Mouse (Mus musculus): ENCODE measurements around the gene Tnxb. TPM values are rescaled to one million over a fixed set of nuclear protein-coding genes. Genes with fewer than 3 reads are reported as not detected.
A peak's percentile ranks its signal among the peaks of the same experiment; 100 is the strongest.

Gene Tnxb
- polyA plus RNA-seq, 1 experiment from 2014 or later = 1.1 TPM

GRCm38 (mm10) chr17:34652985-34653384 is 17.4 kb upstream of the Tnxb start:
- Histone ChIP-seq H3K4me2 (replicated peaks; ENCODE audit: low read depth, low read length) (no peak overlapping the region), H3K4me3 (ENCODE audit: low read depth, low read length) (no peak overlapping the region), H3K27me3 (ENCODE audit: control insufficient read depth, insufficient read depth, low read length) (no peaks in the 10 kb centered on the region), H3K4me1 (ENCODE audit: control insufficient read depth, insufficient read depth, low read length) (peaks cover 23% of the 10 kb centered on the region), H3K36me3 (ENCODE audit: control insufficient read depth, insufficient read depth, low read length) (peaks cover 45% of the 10 kb centered on the region), H3K27ac (ENCODE audit: low read length) (no peak overlapping the region), H3K9me3 (ENCODE audit: control insufficient read depth, low read depth, low read length) (no peaks in the 10 kb centered on the region), H3K9ac (replicated peaks; ENCODE audit: low read depth, low read length) (no peak overlapping the region)
- no peak for ATAC-seq (ENCODE audit: insufficient number of reproducible peaks, insufficient read depth, low FRiP score, low read depth)
- WGBS = 89% methylated on average over 8 of the region's 8 CpGs

GRCm38 (mm10) chr17:34653746-34654285 is 16.5 kb upstream of the Tnxb start:
- H3K9ac ChIP-seq (replicated peaks; ENCODE audit: low read depth, low read length) = no peak overlapping the region
- H3K36me3 ChIP-seq (ENCODE audit: control insufficient read depth, insufficient read depth, low read length) = peaks cover 45% of the 10 kb centered on the region
- no peak for ATAC-seq (ENCODE audit: insufficient number of reproducible peaks, insufficient read depth, low FRiP score, low read depth)
- no peaks in the 10 kb centered on the region for H3K9me3 ChIP-seq (ENCODE audit: control insufficient read depth, low read depth, low read length)
- WGBS = 64% methylated on average over 9 of the region's 9 CpGs
- no peaks in the 10 kb centered on the region for H3K27me3 ChIP-seq (ENCODE audit: control insufficient read depth, insufficient read depth, low read length)
- peaks cover 20% of the 10 kb centered on the region for H3K4me1 ChIP-seq (ENCODE audit: control insufficient read depth, insufficient read depth, low read length)
- H3K4me2 ChIP-seq (replicated peaks; ENCODE audit: low read depth, low read length) = no peak overlapping the region
- no peak overlapping the region for H3K4me3 ChIP-seq (ENCODE audit: low read depth, low read length)
- H3K27ac ChIP-seq (ENCODE audit: low read length) = no peak overlapping the region

- 94% methylated on average over 13 of the region's 13 CpGs for WGBS
- ATAC-seq (ENCODE audit: insufficient number of reproducible peaks, insufficient read depth, low FRiP score, low read depth) = no peak
These were observed 15.9 kb upstream of the Tnxb start for GRCm38 (mm10) chr17:34654392-34654791.

GRCm38 (mm10) chr17:34655160-34655559 is 15.2 kb upstream of the Tnxb start:
- Histone ChIP-seq H3K27ac (ENCODE audit: low read length) (peak overlapping the region; percentile 58; the same call in 1 of the 2 replicates), H3K9ac (replicated peaks; ENCODE audit: low read depth, low read length) (no peak overlapping the region), H3K36me3 (ENCODE audit: control insufficient read depth, insufficient read depth, low read length) (peaks cover 38% of the 10 kb centered on the region), H3K4me2 (replicated peaks; ENCODE audit: low read depth, low read length) (0 out of 2 replicates have a peak overlapping the region, but pooled peaks have one; percentile 3), H3K9me3 (ENCODE audit: control insufficient read depth, low read depth, low read length) (no peaks in the 10 kb centered on the region), H3K4me3 (ENCODE audit: low read depth, low read length) (no peak overlapping the region), H3K27me3 (ENCODE audit: control insufficient read depth, insufficient read depth, low read length) (no peaks in the 10 kb centered on the region), H3K4me1 (ENCODE audit: control insufficient read depth, insufficient read depth, low read length) (peaks cover 20% of the 10 kb centered on the region)
- ATAC-seq (ENCODE audit: insufficient number of reproducible peaks, insufficient read depth, low FRiP score, low read depth) = peak; percentile 3; the same call in 1 of the 2 replicates
- WGBS = 59% methylated on average over 7 of the region's 7 CpGs

More at GRCm38 (mm10) chr17:34654392-34654791, 15.9 kb upstream of the Tnxb start:
- Histone ChIP-seq H3K9ac (replicated peaks; ENCODE audit: low read depth, low read length) (no peak overlapping the region), H3K9me3 (ENCODE audit: control insufficient read depth, low read depth, low read length) (no peaks in the 10 kb centered on the region), H3K36me3 (ENCODE audit: control insufficient read depth, insufficient read depth, low read length) (peaks cover 44% of the 10 kb centered on the region), H3K27ac (ENCODE audit: low read length) (no peak overlapping the region), H3K27me3 (ENCODE audit: control insufficient read depth, insufficient read depth, low read length) (no peaks in the 10 kb centered on the region), H3K4me1 (ENCODE audit: control insufficient read depth, insufficient read depth, low read length) (peaks cover 20% of the 10 kb centered on the region), H3K4me2 (replicated peaks; ENCODE audit: low read depth, low read length) (no peak overlapping the region), H3K4me3 (ENCODE audit: low read depth, low read length) (no peak overlapping the region)

GRCm38 (mm10) chr17:34655581-34655991 is 14.7 kb upstream of the Tnxb start:
- Histone ChIP-seq H3K9me3 (ENCODE audit: control insufficient read depth, low read depth, low read length) (no peaks in the 10 kb centered on the region), H3K9ac (replicated peaks; ENCODE audit: low read depth, low read length) (no peak overlapping the region), H3K27ac (ENCODE audit: low read length) (peak overlapping the region; percentile 58), H3K36me3 (ENCODE audit: control insufficient read depth, insufficient read depth, low read length) (peaks cover 34% of the 10 kb centered on the region), H3K4me3 (ENCODE audit: low read depth, low read length) (no peak overlapping the region), H3K4me1 (ENCODE audit: control insufficient read depth, insufficient read depth, low read length) (peaks cover 24% of the 10 kb centered on the region), H3K4me2 (replicated peaks; ENCODE audit: low read depth, low read length) (0 out of 2 replicates have a peak overlapping the region, but pooled peaks have one; percentile 3), H3K27me3 (ENCODE audit: control insufficient read depth, insufficient read depth, low read length) (0 out of 2 replicates have a peak, but pooled peaks cover 2% of the 10 kb centered on the region)
- ATAC-seq (ENCODE audit: insufficient number of reproducible peaks, insufficient read depth, low FRiP score, low read depth) = peak; percentile 63; the same call in 1 of the 2 replicates
- WGBS = 33% methylated on average over 4 of the region's 4 CpGs

GRCm38 (mm10) chr17:34656666-34657065 is 13.7 kb upstream of the Tnxb start:
- Histone ChIP-seq H3K4me2 (replicated peaks; ENCODE audit: low read depth, low read length) (no peak overlapping the region), H3K9me3 (ENCODE audit: control insufficient read depth, low read depth, low read length) (no peaks in the 10 kb centered on the region), H3K4me1 (ENCODE audit: control insufficient read depth, insufficient read depth, low read length) (peaks cover 34% of the 10 kb centered on the region), H3K9ac (replicated peaks; ENCODE audit: low read depth, low read length) (no peak overlapping the region), H3K27me3 (ENCODE audit: control insufficient read depth, insufficient read depth, low read length) (0 out of 2 replicates have a peak, but pooled peaks cover 2% of the 10 kb centered on the region), H3K4me3 (ENCODE audit: low read depth, low read length) (no peak overlapping the region), H3K36me3 (ENCODE audit: control insufficient read depth, insufficient read depth, low read length) (peaks cover 23% of the 10 kb centered on the region), H3K27ac (ENCODE audit: low read length) (peak overlapping the region; percentile 58; the same call in 1 of the 2 replicates)
- no peak for ATAC-seq (ENCODE audit: insufficient number of reproducible peaks, insufficient read depth, low FRiP score, low read depth)
- WGBS = 46% methylated on average over 8 of the region's 8 CpGs

- H3K4me2 ChIP-seq (replicated peaks; ENCODE audit: low read depth, low read length) = no peak overlapping the region
- H3K9ac ChIP-seq (replicated peaks; ENCODE audit: low read depth, low read length) = no peak overlapping the region
- H3K4me1 ChIP-seq (ENCODE audit: control insufficient read depth, insufficient read depth, low read length) = peaks cover 34% of the 10 kb centered on the region
- peaks cover 18% of the 10 kb centered on the region for H3K36me3 ChIP-seq (ENCODE audit: control insufficient read depth, insufficient read depth, low read length)
- 0 out of 2 replicates have a peak, but pooled peaks cover 2% of the 10 kb centered on the region for H3K27me3 ChIP-seq (ENCODE audit: control insufficient read depth, insufficient read depth, low read length)
- H3K27ac ChIP-seq (ENCODE audit: low read length) = no peak overlapping the region
- no peaks in the 10 kb centered on the region for H3K9me3 ChIP-seq (ENCODE audit: control insufficient read depth, low read depth, low read length)
- no peak overlapping the region for H3K4me3 ChIP-seq (ENCODE audit: low read depth, low read length)
- WGBS = 29% methylated on average over 2 of the region's 2 CpGs
- no peak for ATAC-seq (ENCODE audit: insufficient number of reproducible peaks, insufficient read depth, low FRiP score, low read depth)
These were observed 13.1 kb upstream of the Tnxb start for GRCm38 (mm10) chr17:34657271-34657670.

GRCm38 (mm10) chr17:34658145-34658544 is 12.2 kb upstream of the Tnxb start:
- H3K9ac ChIP-seq (replicated peaks; ENCODE audit: low read depth, low read length) = no peak overlapping the region
- no peaks in the 10 kb centered on the region for H3K9me3 ChIP-seq (ENCODE audit: control insufficient read depth, low read depth, low read length)
- H3K4me1 ChIP-seq (ENCODE audit: control insufficient read depth, insufficient read depth, low read length) = peaks cover 34% of the 10 kb centered on the region
- no peak overlapping the region for H3K4me2 ChIP-seq (replicated peaks; ENCODE audit: low read depth, low read length)
- no peak for ATAC-seq (ENCODE audit: insufficient number of reproducible peaks, insufficient read depth, low FRiP score, low read depth)
- H3K27ac ChIP-seq (ENCODE audit: low read length) = no peak overlapping the region
- no peak overlapping the region for H3K4me3 ChIP-seq (ENCODE audit: low read depth, low read length)
- peaks cover 9% of the 10 kb centered on the region for H3K36me3 ChIP-seq (ENCODE audit: control insufficient read depth, insufficient read depth, low read length)
- WGBS = 79% methylated on average over 2 of the region's 2 CpGs
- 0 out of 2 replicates have a peak, but pooled peaks cover 2% of the 10 kb centered on the region for H3K27me3 ChIP-seq (ENCODE audit: control insufficient read depth, insufficient read depth, low read length)
